Mouse (Mus musculus) midbrain, postnatal 0 days (tissue): ENCODE measurements around the gene Scyl1. TPM values are rescaled to one million over a fixed set of nuclear protein-coding genes. Genes with fewer than 3 reads are reported as not detected.

Experiments
- ATAC-seq: fragments of 200-750 bp; cut with Nextera tagmentation; 2 replicates; pipeline ENCODE4 v1.8.0; 2017; ENCODE audit warnings: moderate number of reproducible peaks, mild to moderate bottlenecking, moderate TSS enrichment, moderate library complexity; ENCODE audit not compliant: low FRiP score
- DNase-seq: peaks from one replicate; pipeline ENCODE4 v3.0.0-alpha.2; 2015; ENCODE audit warnings: low spot score
- H3K27ac ChIP-seq: fragments of 300-500 bp; sonication (generic); 2 replicates; pipeline ENCODE4 v1.5.1; 2014; ENCODE audit warnings: low read depth, mild to moderate bottlenecking, low read length, mixed read lengths
- H3K27me3 ChIP-seq: fragments of 300-500 bp; sonication (generic); 2 replicates; pipeline ENCODE4 v1.6.1; 2014; ENCODE audit warnings: low read length, control low read depth, mixed read lengths; ENCODE audit not compliant: insufficient read depth
- H3K36me3 ChIP-seq: fragments of 300-500 bp; sonication (generic); 2 replicates; pipeline ENCODE4 v1.6.1; 2014; ENCODE audit warnings: low read length, control low read depth, mixed read lengths; ENCODE audit not compliant: insufficient read depth
- H3K4me1 ChIP-seq: fragments of 300-500 bp; sonication (generic); 2 replicates; pipeline ENCODE4 v1.6.1; 2014; ENCODE audit warnings: mild to moderate bottlenecking, control low read depth, antibody characterized with exemption, low read length, mixed read lengths; ENCODE audit not compliant: insufficient read depth
- H3K4me2 ChIP-seq: fragments of 300-500 bp; sonication (generic); 2 replicates; pipeline ENCODE4 v1.6.1; 2014; ENCODE audit warnings: low read depth, mild to moderate bottlenecking, low read length, mixed read lengths; ENCODE audit not compliant: poor library complexity, severe bottlenecking
- H3K4me3 ChIP-seq: fragments of 300-500 bp; sonication (generic); 2 replicates; pipeline ENCODE4 v1.5.1; 2014; ENCODE audit warnings: low read depth, mild to moderate bottlenecking, low read length, moderate library complexity
- H3K9ac ChIP-seq: fragments of 300-500 bp; sonication (generic); replicated peaks from 2 replicates; pipeline ENCODE4 v1.6.1; 2014; ENCODE audit warnings: mild to moderate bottlenecking, low read length, moderate library complexity, mixed read lengths; ENCODE audit not compliant: poor library complexity, severe bottlenecking
- H3K9me3 ChIP-seq: fragments of 300-500 bp; sonication (generic); 2 replicates; pipeline ENCODE4 v1.6.1; 2016; ENCODE audit warnings: low read length, control low read depth
- CTCF ChIP-seq: IDR thresholded peaks from 2 replicates; pipeline ENCODE4 v1.5.1; 2016; ENCODE audit warnings: antibody characterized with exemption, mild to moderate bottlenecking
- WGBS: fragments of 180-500 bp; shearing (Covaris S2); extraction: QIAGEN DNeasy Blood & Tissue Kit; methylation state at CpG from one replicate; pipeline ENCODE4 v1.1.7; 2014; 5-methylcytosine and 5-hydroxymethylcytosine counted together
- polyA plus RNA-seq: library from polyadenylated mRNA; unstranded; fragments of >200 nt; fragmentation: Nextera tagmentation; extraction: Ambion mirVana; gene quantifications from 2 replicates; pipeline ENCODE4 v1.2.1, GENCODE M21; 2015
- total RNA-seq: library from RNA; depleted of rRNA; stranded (reverse); fragments of >200 nt; gene quantifications from 2 replicates; pipeline ENCODE4 v1.2.3, GENCODE M21; 2014

The Scyl1 gene
- total and polyA plus RNA-seq, 2 experiments from 2014 or later = 85.8 to 108 TPM

DNA sequence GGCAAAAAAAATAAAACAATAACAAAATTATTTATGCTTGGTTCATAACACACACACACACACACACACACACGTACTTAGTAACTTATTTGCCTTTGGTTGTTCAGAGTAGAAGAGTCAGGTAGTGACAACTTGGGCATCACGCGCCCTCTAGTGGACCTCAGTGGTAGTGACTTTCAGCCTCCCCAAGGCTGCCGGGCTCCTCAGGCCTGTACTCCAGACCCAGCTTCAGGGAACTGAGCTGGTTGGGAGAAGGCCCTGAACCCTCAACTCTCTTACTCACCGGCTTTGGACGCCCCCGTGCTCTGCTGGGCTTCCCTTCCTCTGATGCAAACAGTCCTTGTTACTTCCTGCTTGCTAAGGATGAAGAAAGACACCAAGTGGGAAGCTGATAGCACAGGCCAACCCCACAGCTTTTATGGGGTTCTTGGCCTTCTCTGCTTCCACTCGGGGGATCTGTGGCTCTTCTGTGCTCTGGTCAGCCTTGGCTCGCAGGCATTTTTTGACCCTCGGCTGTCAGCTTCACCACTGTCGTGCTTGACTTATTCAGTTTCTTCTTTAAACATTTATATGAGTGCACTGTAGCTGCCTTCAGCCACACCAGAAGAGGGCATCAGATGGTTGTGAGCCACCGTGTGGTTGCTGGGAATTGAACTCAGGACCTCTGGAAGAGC is 15.4 kb upstream of the Scyl1 start:
- peak; percentile 88 for DNase-seq
- TF ChIP-seq CTCF = peak; percentile 88
- Histone ChIP-seq H3K27me3 (no peaks in the 10 kb centered on the region), H3K4me3 (no peak overlapping the region), H3K27ac (peak overlapping the region; percentile 4; the same call in 1 of the 2 replicates), H3K4me1 (no peaks in the 10 kb centered on the region), H3K9ac (no peak overlapping the region), H3K4me2 (no peak overlapping the region), H3K9me3 (no peaks in the 10 kb centered on the region), H3K36me3 (no peaks in the 10 kb centered on the region)
- peak; percentile 76 for ATAC-seq
- WGBS = 9% methylated on average over 12 of the region's 12 CpGs

GRCm38 (mm10) chr19:5784958-5785577 is 13.8 kb upstream of the Scyl1 start:
- H3K4me3 ChIP-seq = no peak overlapping the region
- no peaks in the 10 kb centered on the region for H3K27me3 ChIP-seq
- H3K36me3 ChIP-seq = no peaks in the 10 kb centered on the region
- no peaks in the 10 kb centered on the region for H3K9me3 ChIP-seq
- TF ChIP-seq CTCF = no peak
- DNase-seq (no peak), ATAC-seq (no peak)
- H3K4me2 ChIP-seq = no peak overlapping the region
- no peak overlapping the region for H3K9ac ChIP-seq
- H3K27ac ChIP-seq = no peak overlapping the region
- H3K4me1 ChIP-seq = no peaks in the 10 kb centered on the region
- WGBS = 57% methylated on average over 10 of the region's 10 CpGs

- Histone ChIP-seq H3K4me3 (no peak overlapping the region), H3K27me3 (no peaks in the 10 kb centered on the region), H3K4me1 (no peaks in the 10 kb centered on the region), H3K27ac (no peak overlapping the region), H3K9me3 (no peaks in the 10 kb centered on the region), H3K9ac (no peak overlapping the region), H3K36me3 (no peaks in the 10 kb centered on the region), H3K4me2 (no peak overlapping the region)
- ATAC-seq (no peak), DNase-seq (no peak)
- no peak for TF ChIP-seq CTCF
- 93% methylated on average over 1 of the region's 1 CpGs for WGBS
Observed at GRCm38 (mm10) chr19:5782121-5782520, 10.9 kb upstream of the Scyl1 start.

DNA sequence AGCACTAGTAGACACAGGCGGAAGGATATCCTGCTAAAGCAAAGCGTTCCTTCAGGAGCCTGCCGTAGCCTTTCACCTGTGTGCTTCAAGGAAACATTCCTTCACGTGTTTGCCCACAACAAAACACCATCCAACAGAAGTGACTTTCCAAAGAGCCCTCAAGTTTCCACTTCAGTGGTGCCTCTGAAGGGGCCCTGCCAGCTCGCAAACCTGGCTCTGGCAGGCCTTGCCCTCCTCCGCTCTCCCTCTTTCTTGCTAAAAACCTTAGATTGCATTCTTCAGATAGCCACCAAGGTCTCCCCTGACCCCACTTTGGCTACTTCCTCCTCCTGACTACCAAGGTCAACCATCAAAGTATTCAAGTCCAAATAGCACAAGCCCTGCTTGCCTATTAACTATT is 10.3 kb upstream of the Scyl1 start:
- WGBS = 96% methylated on average over 6 of the region's 6 CpGs

GRCm38 (mm10) chr19:5780203-5780602 is 9.0 kb upstream of the Scyl1 start:
- H3K9me3 ChIP-seq = no peaks in the 10 kb centered on the region
- H3K4me3 ChIP-seq = no peak overlapping the region
- H3K4me1 ChIP-seq = no peaks in the 10 kb centered on the region
- H3K27ac ChIP-seq = no peak overlapping the region
- H3K36me3 ChIP-seq = no peaks in the 10 kb centered on the region
- no peak overlapping the region for H3K9ac ChIP-seq
- 70% methylated on average over 7 of the region's 7 CpGs for WGBS
- ATAC-seq (no peak), DNase-seq (no peak)
- peak; percentile 69 for TF ChIP-seq CTCF
- no peak overlapping the region for H3K4me2 ChIP-seq
- H3K27me3 ChIP-seq = no peaks in the 10 kb centered on the region

More for the DNA sequence above, 10.3 kb upstream of the Scyl1 start:
- DNase-seq = no peak
- no peaks in the 10 kb centered on the region for H3K4me1 ChIP-seq
- no peak overlapping the region for H3K27ac ChIP-seq
- no peaks in the 10 kb centered on the region for H3K27me3 ChIP-seq
- no peak overlapping the region for H3K4me2 ChIP-seq
- H3K9me3 ChIP-seq = no peaks in the 10 kb centered on the region
- no peak for ATAC-seq
- no peak overlapping the region for H3K4me3 ChIP-seq
- TF ChIP-seq CTCF = no peak
- no peak overlapping the region for H3K9ac ChIP-seq
- no peaks in the 10 kb centered on the region for H3K36me3 ChIP-seq

GRCm38 (mm10) chr19:5778312-5778711 is 7.1 kb upstream of the Scyl1 start:
- no peak for TF ChIP-seq CTCF
- no peak for ATAC-seq
- H3K9me3 ChIP-seq = no peaks in the 10 kb centered on the region
- 33% methylated on average over 8 of the region's 8 CpGs for WGBS
- DNase-seq = no peak
- no peaks in the 10 kb centered on the region for H3K36me3 ChIP-seq
- H3K4me3 ChIP-seq = no peak overlapping the region
- no peak overlapping the region for H3K27ac ChIP-seq
- H3K4me1 ChIP-seq = no peaks in the 10 kb centered on the region
- H3K4me2 ChIP-seq = no peak overlapping the region
- no peaks in the 10 kb centered on the region for H3K27me3 ChIP-seq
- no peak overlapping the region for H3K9ac ChIP-seq
